Mouse (Mus musculus): ENCODE measurements around the gene Hnf4a.

DNA sequence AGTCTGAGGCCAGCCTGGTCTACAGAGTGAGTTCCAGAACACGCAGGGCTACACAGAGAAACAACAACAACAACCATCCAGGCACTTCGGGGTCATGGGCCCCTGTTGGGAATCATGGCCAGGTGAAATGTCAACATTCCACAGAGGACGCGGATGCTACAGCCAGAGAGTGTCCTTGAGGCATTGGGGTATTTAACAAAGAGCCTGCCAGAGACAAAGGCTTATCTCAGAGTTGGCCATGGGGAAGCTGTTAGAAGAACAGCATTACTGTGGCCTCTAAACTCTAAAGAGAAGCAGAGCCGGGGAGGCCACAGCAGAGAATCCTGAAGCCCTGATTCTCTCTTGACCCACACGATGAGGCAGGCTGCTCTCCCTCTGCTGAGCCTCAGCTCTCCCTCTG is 37.7 kb upstream of the Hnf4a start:
- TF ChIP-seq MAFK (IDR thresholded peaks at IDR 0.05; ENCODE audit: borderline replicate concordance, low read depth, low read length) (no peak), CTCF (IDR thresholded peaks at IDR 0.05 in 2 of 3, conservative IDR thresholded peaks at IDR 0.05 in 1 of 3; ENCODE audit: control insufficient read depth in 1 of 3, insufficient read depth in 1 of 3, low read depth in 2 of 3, low read length in 3 of 3, poor library complexity in 1 of 3, severe bottlenecking in 1 of 3) (no peak), POLR2A (IDR thresholded peaks at IDR 0.05; ENCODE audit: control insufficient read depth in 1 of 2, insufficient read depth in 1 of 2, low read depth in 1 of 2, low read length in 2 of 2, poor library complexity in 1 of 2) (no peak), TAL1 (IDR thresholded peaks at IDR 0.05; ENCODE audit: low read length) (no peak), GABPA (IDR thresholded peaks at IDR 0.05; ENCODE audit: low read depth, low read length) (no peak), MEF2A (IDR thresholded peaks at IDR 0.05; ENCODE audit: extremely low read depth, insufficient replicate concordance, low read depth, low read length, poor library complexity, severe bottlenecking) (no peak), GATA1 (IDR thresholded peaks at IDR 0.05; ENCODE audit: low read depth, low read length) (no peak), RAD21 (IDR thresholded peaks at IDR 0.05; ENCODE audit: low read depth, low read length) (no peak), MYB (IDR thresholded peaks at IDR 0.05; ENCODE audit: low read depth, low read length) (no peak), MYC (IDR thresholded peaks at IDR 0.05; ENCODE audit: low read depth, low read length) (no peak), JUND (IDR thresholded peaks at IDR 0.05; ENCODE audit: low read depth, low read length) (no peak), ETS1 (IDR thresholded peaks at IDR 0.05; ENCODE audit: low read depth, low read length) (no peak), CHD2 (IDR thresholded peaks at IDR 0.05; ENCODE audit: low read length) (no peak)

Measured in MEL (cell line).